Mouse (Mus musculus): ENCODE data around the gene Timd2.

GRCm38 (mm10) chr11:46619929-46620328 is 86.9 kb downstream of the Timd2 start:
- no peak for TF ChIP-seq CTCF (IDR thresholded peaks at IDR 0.05; ENCODE audit: control insufficient read depth, insufficient read depth, low read length)
- no peak for TF ChIP-seq POLR2A (IDR thresholded peaks at IDR 0.05; ENCODE audit: borderline replicate concordance, control insufficient read depth, low read depth, low read length)
